Mouse (Mus musculus) midbrain, postnatal 0 days (tissue): ENCODE measurements around the gene Gm6793. TPM values are rescaled to one million over a fixed set of nuclear protein-coding genes. Genes with fewer than 3 reads are reported as not detected.
A peak's percentile ranks its signal among the peaks of the same experiment; 100 is the strongest.

Source experiments
- ATAC-seq: fragments of 200-750 bp; cut with Nextera tagmentation; 2 replicates; pipeline ENCODE4 v1.8.0; 2017; ENCODE audit warnings: moderate number of reproducible peaks, mild to moderate bottlenecking, moderate TSS enrichment, moderate library complexity; ENCODE audit not compliant: low FRiP score
- DNase-seq: peaks from one replicate; pipeline ENCODE4 v3.0.0-alpha.2; 2015; ENCODE audit warnings: low spot score
- H3K27ac ChIP-seq: fragments of 300-500 bp; sonication (generic); 2 replicates; pipeline ENCODE4 v1.5.1; 2014; ENCODE audit warnings: low read depth, mild to moderate bottlenecking, low read length, mixed read lengths
- H3K27me3 ChIP-seq: fragments of 300-500 bp; sonication (generic); 2 replicates; pipeline ENCODE4 v1.6.1; 2014; ENCODE audit warnings: low read length, control low read depth, mixed read lengths; ENCODE audit not compliant: insufficient read depth
- H3K36me3 ChIP-seq: fragments of 300-500 bp; sonication (generic); 2 replicates; pipeline ENCODE4 v1.6.1; 2014; ENCODE audit warnings: low read length, control low read depth, mixed read lengths; ENCODE audit not compliant: insufficient read depth
- H3K4me1 ChIP-seq: fragments of 300-500 bp; sonication (generic); 2 replicates; pipeline ENCODE4 v1.6.1; 2014; ENCODE audit warnings: mild to moderate bottlenecking, control low read depth, antibody characterized with exemption, low read length, mixed read lengths; ENCODE audit not compliant: insufficient read depth
- H3K4me2 ChIP-seq: fragments of 300-500 bp; sonication (generic); 2 replicates; pipeline ENCODE4 v1.6.1; 2014; ENCODE audit warnings: low read depth, mild to moderate bottlenecking, low read length, mixed read lengths; ENCODE audit not compliant: poor library complexity, severe bottlenecking
- H3K4me3 ChIP-seq: fragments of 300-500 bp; sonication (generic); 2 replicates; pipeline ENCODE4 v1.5.1; 2014; ENCODE audit warnings: low read depth, mild to moderate bottlenecking, low read length, moderate library complexity
- H3K9ac ChIP-seq: fragments of 300-500 bp; sonication (generic); replicated peaks from 2 replicates; pipeline ENCODE4 v1.6.1; 2014; ENCODE audit warnings: mild to moderate bottlenecking, low read length, moderate library complexity, mixed read lengths; ENCODE audit not compliant: poor library complexity, severe bottlenecking
- H3K9me3 ChIP-seq: fragments of 300-500 bp; sonication (generic); 2 replicates; pipeline ENCODE4 v1.6.1; 2016; ENCODE audit warnings: low read length, control low read depth
- CTCF ChIP-seq: IDR thresholded peaks from 2 replicates; pipeline ENCODE4 v1.5.1; 2016; ENCODE audit warnings: antibody characterized with exemption, mild to moderate bottlenecking
- WGBS: fragments of 180-500 bp; shearing (Covaris S2); extraction: QIAGEN DNeasy Blood & Tissue Kit; methylation state at CpG from one replicate; pipeline ENCODE4 v1.1.7; 2014; 5-methylcytosine and 5-hydroxymethylcytosine counted together
- polyA plus RNA-seq: library from polyadenylated mRNA; unstranded; fragments of >200 nt; fragmentation: Nextera tagmentation; extraction: Ambion mirVana; gene quantifications from 2 replicates; pipeline ENCODE4 v1.2.1, GENCODE M21; 2015
- total RNA-seq: library from RNA; depleted of rRNA; stranded (reverse); fragments of >200 nt; gene quantifications from 2 replicates; pipeline ENCODE4 v1.2.3, GENCODE M21; 2014; rRNA removed

Gm6793 gene
- total RNA-seq (not detected in 2 replicates), polyA plus RNA-seq (0.36 and 0.99 TPM in 2 replicates)

GRCm38 (mm10) chr8:112014936-112015335, at the start of gene Gm6793:
Gene Gm6793 (minus strand): TSS chr8:112015036.
- Histone ChIP-seq H3K27ac (no peak within 1 kb of the TSS), H3K27me3 (no peaks in the 10 kb centered on the region), H3K36me3 (peaks cover 15% of the 10 kb centered on the region), H3K4me3 (no peak within 1 kb of the TSS), H3K9ac (no peak within 1 kb of the TSS), H3K9me3 (no peaks in the 10 kb centered on the region), H3K4me1 (peaks cover 10% of the 10 kb centered on the region), H3K4me2 (no peak within 1 kb of the TSS)
- WGBS, result 87% methylated on average over 11 of the region's 11 CpGs
- no peak for TF ChIP-seq CTCF
- ATAC-seq (no peak), DNase-seq (no peak)

GRCm38 (mm10) chr8:112061372-112061771, 46.5 kb upstream of the Gm6793 start:
- Histone ChIP-seq H3K27ac (no peak overlapping the region), H3K27me3 (no peaks in the 10 kb centered on the region), H3K9ac (no peak overlapping the region), H3K4me3 (no peak overlapping the region), H3K9me3 (no peaks in the 10 kb centered on the region), H3K4me1 (no peaks in the 10 kb centered on the region), H3K4me2 (no peak overlapping the region), H3K36me3 (no peaks in the 10 kb centered on the region)
- ATAC-seq (no peak), DNase-seq (peak; percentile 82)
- peak; percentile 94 for TF ChIP-seq CTCF
- WGBS, result 30% methylated on average over 4 of the region's 4 CpGs

GRCm38 (mm10) chr8:112054456-112054855, 39.6 kb upstream of the Gm6793 start:
- Histone ChIP-seq H3K27me3 (no peaks in the 10 kb centered on the region), H3K9me3 (no peaks in the 10 kb centered on the region), H3K27ac (no peak overlapping the region), H3K4me1 (no peaks in the 10 kb centered on the region), H3K36me3 (no peaks in the 10 kb centered on the region), H3K4me2 (no peak overlapping the region), H3K9ac (no peak overlapping the region), H3K4me3 (no peak overlapping the region)
- no peak for ATAC-seq
- no peak for TF ChIP-seq CTCF
- DNase-seq, result no peak

- Histone ChIP-seq H3K27me3 (no peaks in the 10 kb centered on the region), H3K9me3 (no peaks in the 10 kb centered on the region), H3K4me1 (no peaks in the 10 kb centered on the region), H3K9ac (no peak overlapping the region), H3K36me3 (no peaks in the 10 kb centered on the region), H3K4me2 (no peak overlapping the region), H3K4me3 (no peak overlapping the region), H3K27ac (no peak overlapping the region)
- no peak for TF ChIP-seq CTCF
- DNase-seq (no peak), ATAC-seq (no peak)
- 81% methylated on average over 9 of the region's 9 CpGs for WGBS
Observed at GRCm38 (mm10) chr8:112051537-112051936, 36.7 kb upstream of the Gm6793 start.

GRCm38 (mm10) chr8:112049984-112050383, 35.1 kb upstream of the Gm6793 start:
- H3K4me3 ChIP-seq, result no peak overlapping the region
- no peaks in the 10 kb centered on the region for H3K36me3 ChIP-seq
- WGBS, result 83% methylated on average over 6 of the region's 6 CpGs
- ATAC-seq, result no peak
- no peak overlapping the region for H3K9ac ChIP-seq
- peak; percentile 45 for TF ChIP-seq CTCF
- H3K27me3 ChIP-seq, result no peaks in the 10 kb centered on the region
- H3K9me3 ChIP-seq, result no peaks in the 10 kb centered on the region
- H3K4me2 ChIP-seq, result no peak overlapping the region
- no peaks in the 10 kb centered on the region for H3K4me1 ChIP-seq
- no peak overlapping the region for H3K27ac ChIP-seq
- DNase-seq, result no peak

GRCm38 (mm10) chr8:112048293-112048692, 33.5 kb upstream of the Gm6793 start:
- 59% methylated on average over 6 of the region's 6 CpGs for WGBS
- no peak overlapping the region for H3K4me2 ChIP-seq
- ATAC-seq, result no peak
- H3K9ac ChIP-seq, result no peak overlapping the region
- H3K4me1 ChIP-seq, result no peaks in the 10 kb centered on the region
- no peaks in the 10 kb centered on the region for H3K27me3 ChIP-seq
- no peak overlapping the region for H3K4me3 ChIP-seq
- peak; percentile 75 for TF ChIP-seq CTCF
- no peaks in the 10 kb centered on the region for H3K9me3 ChIP-seq
- DNase-seq, result peak; percentile 52
- no peaks in the 10 kb centered on the region for H3K36me3 ChIP-seq
- no peak overlapping the region for H3K27ac ChIP-seq
